Mouse (Mus musculus) liver (tissue): ENCODE measurements at regions not wholly inside any gene's neighbourhood (a gene's known extent, or its start where the extent isn't known, plus 50 kb on each side); places are given as distances from the start of the nearest gene placed in this dataset.
A peak's percentile ranks its signal among the peaks of the same experiment; 100 is the strongest.
"Not testable (repeated sequence)": the region's sequence is repeated elsewhere in the genome, so short reads cannot be mapped to it uniquely, and the experiment has no call there.

ENCODE experiments used
- DNase-seq: peaks from one replicate; pipeline ENCODE4 v3.0.0-alpha.2; 2020; ENCODE audit warnings: mixed read lengths

GRCm38 (mm10) chr7:92984701-92985682, 94.7 kb upstream of the Fam181b start:
- DNase-seq, result no peak

GRCm38 (mm10) chr7:92985683-92986070, 94.0 kb upstream of the Fam181b start:
- no peak for DNase-seq

- no peak for DNase-seq
Observed at GRCm38 (mm10) chr7:92998886-92999285, 80.8 kb upstream of the Fam181b start.

DNA sequence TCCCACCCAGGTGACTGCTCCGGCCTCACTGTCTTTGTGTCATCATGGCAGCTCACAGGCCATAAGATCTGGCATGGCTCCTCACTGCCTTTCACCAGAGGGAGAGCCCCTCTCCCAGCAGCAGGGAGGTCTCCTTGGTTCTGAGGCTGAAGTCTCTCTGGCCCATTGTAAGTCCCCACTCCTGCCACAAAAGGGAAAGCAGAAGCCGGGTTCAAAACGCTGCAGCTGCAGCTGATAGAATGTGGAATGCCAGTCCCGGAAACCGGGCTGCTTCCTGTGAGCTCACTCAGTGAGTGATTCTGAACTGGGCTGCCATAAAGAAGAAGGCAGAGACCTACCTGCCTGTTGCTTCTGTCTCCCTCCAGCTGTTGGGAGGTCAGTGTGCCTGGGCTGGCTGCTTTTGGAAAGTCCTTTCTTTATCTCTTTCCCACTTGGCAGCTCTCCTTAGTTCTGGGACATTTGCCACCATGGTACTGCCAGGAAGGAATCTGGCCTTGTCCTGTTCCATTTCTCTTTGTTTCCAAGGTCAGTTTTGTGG, 72.9 kb upstream of the Fam181b start:
- not testable (repeated sequence) for DNase-seq

DNA sequence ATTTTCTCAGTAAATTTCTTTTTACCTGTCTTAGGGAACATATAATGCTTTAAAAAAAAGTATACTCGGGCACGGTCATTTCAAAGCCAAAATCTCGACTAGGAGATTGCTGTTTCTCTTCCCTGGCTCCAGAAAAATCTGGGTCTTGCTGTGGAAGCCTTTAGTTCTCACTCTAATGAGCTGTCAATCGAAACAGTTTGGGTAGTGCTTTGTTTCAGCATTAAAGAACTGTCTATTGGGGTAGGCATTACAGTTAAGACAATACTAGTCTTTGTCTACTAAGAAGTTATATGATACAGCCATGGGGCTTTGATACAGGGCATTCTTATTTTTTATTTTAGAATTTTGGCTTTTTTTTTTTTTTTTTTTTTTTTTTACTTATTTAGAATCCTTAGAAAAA, 71.9 kb upstream of the Fam181b start:
- DNase-seq, result no peak

DNA sequence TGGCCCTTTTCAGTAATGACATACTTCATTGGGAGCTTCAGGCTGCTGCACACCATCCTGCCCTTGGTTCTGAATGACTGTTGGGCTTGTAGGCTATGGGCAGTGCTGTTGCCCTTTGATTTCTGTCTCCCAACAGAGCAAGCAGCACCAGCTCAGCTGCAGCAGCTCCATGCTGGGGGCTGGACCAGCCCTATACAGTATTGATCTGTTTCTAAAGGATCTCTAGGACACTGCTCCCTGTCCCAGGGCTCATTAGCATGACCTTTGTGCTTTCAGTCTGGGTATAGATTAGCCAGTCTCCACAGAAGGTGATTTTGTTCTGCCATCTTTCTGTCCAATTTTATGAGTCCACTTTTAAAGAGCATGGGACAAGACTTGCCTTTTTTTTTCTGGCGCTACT, 60.3 kb upstream of the Fam181b start:
- peak; percentile 7 for DNase-seq

GRCm38 (mm10) chr7:93023489-93024130, 56.1 kb upstream of the Fam181b start:
- DNase-seq, result no peak

GRCm38 (mm10) chr7:93026231-93026630, 53.4 kb upstream of the Fam181b start:
- no peak for DNase-seq
